Mouse (Mus musculus) common myeloid progenitor, adult 5-6 weeks (primary cell): ENCODE results near the gene 9030025P20Rik. TPM values are rescaled to one million over a fixed set of nuclear protein-coding genes. Genes with fewer than 3 reads are reported as not detected.

Experiments
- total RNA-seq: library from RNA; stranded (forward); fragments of 200-1000, 187-1606 nt; gene quantifications from 2 replicates; pipeline ENCODE4 v1.2.3, GENCODE M21; 2017

The 9030025P20Rik gene
- total RNA-seq, 1 experiment from 2014 or later = 8.2 TPM

Other genes starting within 250 kb of the 9030025P20Rik start
- gene Wdr27, start 35.3 kb upstream of the 9030025P20Rik start, total RNA-seq = 5.7 TPM in 1 of 2 replicates, not detected in the other
- gene 1600012H06Rik, start 35.3 kb upstream of the 9030025P20Rik start, total RNA-seq = 7.7 and 8.0 TPM in 2 replicates
- 105 and 124 TPM in 2 replicates for gene Phf10, start 17.2 kb upstream of the 9030025P20Rik start, total RNA-seq
- gene Gm3417, start 322 bp downstream of the 9030025P20Rik start, total RNA-seq = 2.6 TPM in 1 of 2 replicates, not detected in the other
- gene Gm3435, start 31.7 kb downstream of the 9030025P20Rik start, total RNA-seq = 0.39 and 2.5 TPM in 2 replicates
- gene Ermard, start 62.7 kb downstream of the 9030025P20Rik start, total RNA-seq = 24.0 and 48.0 TPM in 2 replicates
- 1.4 and 7.8 TPM in 2 replicates for gene Tcte3, start 63.0 kb downstream of the 9030025P20Rik start, total RNA-seq
- gene Gm3448, start 63.1 kb downstream of the 9030025P20Rik start, total RNA-seq = 6.8 and 11.6 TPM in 2 replicates